Mouse (Mus musculus) CH12.LX (cell line): ENCODE measurements around the gene Dkk3. TPM values are rescaled to one million over a fixed set of nuclear protein-coding genes. Genes with fewer than 3 reads are reported as not detected.

ENCODE experiments used
- DNase-seq: peaks from one replicate; pipeline ENCODE4 v3.0.0-alpha.2; 2013; ENCODE audit errors: extremely low read depth
- H3K27ac ChIP-seq: 2 replicates; pipeline ENCODE4 v1.5.1; 2012; ENCODE audit warnings: low read depth, mild to moderate bottlenecking, control low read depth, moderate library complexity; ENCODE audit not compliant: insufficient read depth
- H3K27me3 ChIP-seq: replicated peaks from 2 replicates; pipeline ENCODE3; 2012; ENCODE audit warnings: inconsistent platforms
- H3K36me3 ChIP-seq, 2 experiments: replicated peaks in 1 of 2; 2 replicates each; pipeline versions ENCODE3 to v1.6.1; 2012; ENCODE audit warnings: inconsistent platforms in 1 of 2, low read length in 1 of 2, mild to moderate bottlenecking in 1 of 2, mixed read lengths in 1 of 2, moderate library complexity in 1 of 2; ENCODE audit not compliant: control insufficient read depth in 1 of 2, insufficient read depth in 1 of 2
- H3K4me1 ChIP-seq, 2 experiments: 2 replicates each; pipeline ENCODE4 v1.6.1; 2012; ENCODE audit warnings: inconsistent platforms in 1 of 2, moderate library complexity in 1 of 2; ENCODE audit not compliant: insufficient read depth in 2 of 2, control insufficient read depth in 1 of 2
- H3K4me2 ChIP-seq: 2 replicates; pipeline ENCODE4 v1.6.1; 2012; ENCODE audit warnings: low read depth, mild to moderate bottlenecking, control low read depth; ENCODE audit not compliant: poor library complexity, insufficient read depth, severe bottlenecking
- H3K4me3 ChIP-seq, 3 experiments: fragments of 150-350 bp in 1 of 3; sonication (generic) in 1 of 3; replicated peaks in 1 of 3; 2 replicates each; pipeline versions ENCODE3 to v1.5.1; 2011 to 2012; ENCODE audit warnings: low read depth in 2 of 3, low read length in 2 of 3, mild to moderate bottlenecking in 2 of 3, moderate library complexity in 2 of 3, control low read depth in 1 of 3, improper control_type of control experiment in 1 of 3, inconsistent platforms in 1 of 3, mixed read lengths in 1 of 3; ENCODE audit not compliant: poor library complexity in 1 of 3
- H3K79me2 ChIP-seq: replicated peaks from 2 replicates; pipeline ENCODE4 v1.6.1; 2012; ENCODE audit warnings: mild to moderate bottlenecking, moderate library complexity; ENCODE audit not compliant: control insufficient read depth, poor library complexity, insufficient read depth, severe bottlenecking; ENCODE audit errors: extremely low read depth
- H3K9ac ChIP-seq: 2 replicates; pipeline ENCODE4 v1.6.1; 2012; ENCODE audit warnings: low read depth, mild to moderate bottlenecking, control low read depth, moderate library complexity; ENCODE audit not compliant: insufficient read depth
- H3K9me3 ChIP-seq: replicated peaks from 2 replicates; pipeline ENCODE3; 2012; ENCODE audit warnings: low read length, inconsistent platforms, mixed read lengths
- BHLHE40 ChIP-seq: IDR thresholded peaks from 2 replicates; pipeline ENCODE4 v1.6.1; 2011; ENCODE audit warnings: mild to moderate bottlenecking, low read depth, low read length, improper control_type of control experiment
- CHD1 ChIP-seq: IDR thresholded peaks from 2 replicates; pipeline ENCODE4 v1.6.1; 2012; ENCODE audit warnings: low read depth, low read length, improper control_type of control experiment, inconsistent platforms
- CHD2 ChIP-seq: IDR thresholded peaks from 2 replicates; pipeline ENCODE4 v1.6.1; 2011; ENCODE audit warnings: low read length, improper control_type of control experiment
- CTCF ChIP-seq, 2 experiments: IDR thresholded peaks in 1 of 2; conservative IDR thresholded peaks in 1 of 2; 2 replicates each; pipeline ENCODE4 v1.5.1; 2011 to 2012; ENCODE audit warnings: low read depth in 2 of 2, low read length in 2 of 2, improper control_type of control experiment in 1 of 2, inconsistent platforms in 1 of 2, mild to moderate bottlenecking in 1 of 2, moderate library complexity in 1 of 2
- E2F4 ChIP-seq: IDR thresholded peaks from 2 replicates; pipeline ENCODE4 v1.6.1; 2011; ENCODE audit warnings: low read depth, low read length, improper control_type of control experiment; ENCODE audit not compliant: insufficient replicate concordance
- ELF1 ChIP-seq: IDR thresholded peaks from 2 replicates; pipeline ENCODE4 v1.6.1; 2014; ENCODE audit warnings: low read depth, mild to moderate bottlenecking, inconsistent platforms, low read length, improper control_type of control experiment
- EP300 ChIP-seq: IDR thresholded peaks from 2 replicates; pipeline ENCODE4 v1.6.1; 2011; ENCODE audit warnings: low read length, improper control_type of control experiment
- ETS1 ChIP-seq: conservative IDR thresholded peaks from 2 replicates; pipeline ENCODE4 v1.6.1; 2012; ENCODE audit warnings: low read depth, mild to moderate bottlenecking, inconsistent platforms, low read length, improper control_type of control experiment, moderate library complexity
- GABPA ChIP-seq: IDR thresholded peaks from 2 replicates; pipeline ENCODE4 v1.6.1; 2012; ENCODE audit warnings: low read depth, low read length, improper control_type of control experiment, inconsistent platforms; ENCODE audit not compliant: insufficient replicate concordance
- HCFC1 ChIP-seq: IDR thresholded peaks from 2 replicates; pipeline ENCODE4 v1.6.1; 2012; ENCODE audit warnings: low read depth, mild to moderate bottlenecking, inconsistent platforms, low read length, improper control_type of control experiment
- IRF4 ChIP-seq: IDR thresholded peaks from 2 replicates; pipeline ENCODE4 v1.6.1; 2014; ENCODE audit warnings: low read depth, mild to moderate bottlenecking, inconsistent platforms, low read length, improper control_type of control experiment
- JUN ChIP-seq: IDR thresholded peaks from 2 replicates; pipeline ENCODE4 v1.6.1; 2011; ENCODE audit warnings: low read depth, mild to moderate bottlenecking, low read length, improper control_type of control experiment, moderate library complexity; ENCODE audit not compliant: insufficient read depth
- JUND ChIP-seq: conservative IDR thresholded peaks from 2 replicates; pipeline ENCODE4 v1.6.1; 2011; ENCODE audit warnings: low read depth, low read length, improper control_type of control experiment
- KAT2A ChIP-seq: IDR thresholded peaks from 2 replicates; pipeline ENCODE4 v1.6.1; 2012; ENCODE audit warnings: low read length, improper control_type of control experiment, inconsistent platforms; ENCODE audit not compliant: insufficient replicate concordance
- MAFK ChIP-seq: IDR thresholded peaks from 2 replicates; pipeline ENCODE4 v1.6.1; 2011; ENCODE audit warnings: low read length, improper control_type of control experiment; ENCODE audit not compliant: insufficient replicate concordance
- MAX ChIP-seq: IDR thresholded peaks from 2 replicates; pipeline ENCODE4 v1.6.1; 2011; ENCODE audit warnings: low read length, improper control_type of control experiment
- MAZ ChIP-seq: IDR thresholded peaks from 2 replicates; pipeline ENCODE4 v1.6.1; 2012; ENCODE audit warnings: low read depth, mild to moderate bottlenecking, inconsistent platforms, low read length, improper control_type of control experiment, moderate library complexity
- MEF2A ChIP-seq: IDR thresholded peaks from 2 replicates; pipeline ENCODE4 v1.6.1; 2014; ENCODE audit warnings: low read depth, mild to moderate bottlenecking, inconsistent platforms, low read length, improper control_type of control experiment, borderline replicate concordance
- MXI1 ChIP-seq: IDR thresholded peaks from 2 replicates; pipeline ENCODE4 v1.6.1; 2011; ENCODE audit warnings: mild to moderate bottlenecking, low read depth, low read length, improper control_type of control experiment
- MYC ChIP-seq: IDR thresholded peaks from 2 replicates; pipeline ENCODE4 v1.6.1; 2011; ENCODE audit warnings: low read depth, mild to moderate bottlenecking, improper control_type of control experiment, low read length
- NELFE ChIP-seq: IDR thresholded peaks from 2 replicates; pipeline ENCODE4 v1.6.1; 2011; ENCODE audit warnings: low read depth, low read length, improper control_type of control experiment
- NRF1 ChIP-seq: IDR thresholded peaks from 2 replicates; pipeline ENCODE4 v1.6.1; 2014; ENCODE audit warnings: low read depth, mild to moderate bottlenecking, inconsistent platforms, low read length, improper control_type of control experiment, moderate library complexity
- PAX5 ChIP-seq: IDR thresholded peaks from 2 replicates; pipeline ENCODE4 v1.6.1; 2012; ENCODE audit warnings: low read length, inconsistent platforms, mixed read lengths
- POLR2A ChIP-seq: IDR thresholded peaks from 2 replicates; pipeline ENCODE4 v1.6.1; 2011; ENCODE audit warnings: low read depth, mild to moderate bottlenecking, improper control_type of control experiment, low read length
- POLR2AphosphoS2 ChIP-seq: IDR thresholded peaks from 2 replicates; pipeline ENCODE4 v1.6.1; 2011; ENCODE audit warnings: low read depth, low read length, improper control_type of control experiment
- RAD21 ChIP-seq: IDR thresholded peaks from 2 replicates; pipeline ENCODE4 v1.6.1; 2011; ENCODE audit warnings: low read depth, mild to moderate bottlenecking, low read length, improper control_type of control experiment, moderate library complexity
- RCOR1 ChIP-seq: conservative IDR thresholded peaks from 2 replicates; pipeline ENCODE4 v1.6.1; 2012; ENCODE audit warnings: low read depth, mild to moderate bottlenecking, inconsistent platforms, low read length, improper control_type of control experiment
- SIN3A ChIP-seq: IDR thresholded peaks from 2 replicates; pipeline ENCODE4 v1.6.1; 2012; ENCODE audit warnings: low read length, improper control_type of control experiment, inconsistent platforms
- SMC3 ChIP-seq: IDR thresholded peaks from 2 replicates; pipeline ENCODE4 v1.6.1; 2011; ENCODE audit warnings: low read depth, low read length, improper control_type of control experiment
- TBP ChIP-seq: conservative IDR thresholded peaks from 2 replicates; pipeline ENCODE4 v1.6.1; 2011; ENCODE audit warnings: low read depth, low read length, improper control_type of control experiment
- TCF12 ChIP-seq: IDR thresholded peaks from 2 replicates; pipeline ENCODE4 v1.6.1; 2014; ENCODE audit warnings: low read depth, mild to moderate bottlenecking, inconsistent platforms, low read length, improper control_type of control experiment
- UBTF ChIP-seq: IDR thresholded peaks from 2 replicates; pipeline ENCODE4 v1.6.1; 2012; ENCODE audit warnings: low read depth, mild to moderate bottlenecking, inconsistent platforms, low read length, improper control_type of control experiment, moderate library complexity
- USF1 ChIP-seq: IDR thresholded peaks from 2 replicates; pipeline ENCODE4 v1.6.1; 2014; ENCODE audit warnings: low read depth, mild to moderate bottlenecking, inconsistent platforms, low read length, improper control_type of control experiment
- USF2 ChIP-seq: conservative IDR thresholded peaks from 2 replicates; pipeline ENCODE4 v1.6.1; 2011; ENCODE audit warnings: low read depth, low read length, improper control_type of control experiment
- ZC3H11A ChIP-seq: IDR thresholded peaks from 2 replicates; pipeline ENCODE4 v1.6.1; 2012; ENCODE audit warnings: low read depth, mild to moderate bottlenecking, inconsistent platforms, low read length, improper control_type of control experiment
- ZKSCAN1 ChIP-seq: IDR thresholded peaks from 2 replicates; pipeline ENCODE4 v1.6.1; 2012; ENCODE audit warnings: low read depth, inconsistent platforms, low read length, improper control_type of control experiment, borderline replicate concordance
- ZMIZ1 ChIP-seq: IDR thresholded peaks from 2 replicates; pipeline ENCODE4 v1.6.1; 2012; ENCODE audit warnings: low read depth, mild to moderate bottlenecking, inconsistent platforms, low read length, improper control_type of control experiment
- ZNF384 ChIP-seq: IDR thresholded peaks from 2 replicates; pipeline ENCODE4 v1.6.1; 2012; ENCODE audit warnings: low read depth, low read length, improper control_type of control experiment, inconsistent platforms
- dilution Hi-C: fragments of 300-500 bp; cut with MboI; formaldehyde crosslinking; loops from 2 replicates; pipeline ENCODE4 v1.14.3; 2020; ENCODE audit warnings: low sequenced_read_pairs; ENCODE audit not compliant: extremely low pct_unique_long_range_greater_than_20kb, extremely low pct_ligation_motif_present
- in situ Hi-C: fragments of 300-500 bp; cut with MboI; formaldehyde crosslinking; loops from 3 replicates; pipeline ENCODE4 v1.14.3; 2019; ENCODE audit warnings: low sequenced_read_pairs, low pct_ligation_motif_present, low pct_unique_long_range_greater_than_20kb, mixed read lengths
- polyA plus RNA-seq: library from polyadenylated mRNA; unstranded; fragments of >175 nt; gene quantifications from 2 replicates; pipeline ENCODE4 v1.2.1, GENCODE M21; 2012; ENCODE audit warnings: low read depth; ENCODE audit not compliant: insufficient read length
- total RNA-seq, 2 experiments: library from RNA; depleted of rRNA; stranded (reverse); fragments of 300-350 nt in 1 of 2; fragments of >200 nt in 1 of 2; gene quantifications; 2 replicates each; pipeline ENCODE4 v1.2.3; 2012 to 2014

The Dkk3 gene
- total and polyA plus RNA-seq, 3 experiments, result 0.38 to 0.55 (median 0.54) TPM

DNA sequence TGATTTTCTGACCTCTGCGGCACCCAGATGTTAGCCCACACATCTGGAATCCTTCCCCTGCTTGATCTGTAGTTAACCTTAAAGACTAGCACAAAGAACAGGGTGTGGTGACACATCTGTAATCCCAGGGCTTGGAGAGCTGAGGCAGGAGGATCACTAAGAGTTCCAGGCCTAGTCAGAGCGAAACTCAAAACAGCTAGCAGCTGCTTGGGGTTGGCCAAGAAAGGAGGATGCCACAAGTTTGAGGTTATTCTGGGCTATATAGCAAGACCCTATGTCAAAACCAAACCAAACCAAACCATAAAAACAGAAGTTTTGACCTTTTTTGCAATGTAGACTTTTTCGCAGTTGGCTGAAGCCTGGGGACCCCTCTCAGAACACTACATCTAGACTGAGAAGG is 28.2 kb downstream of the Dkk3 start (continued):
- TF ChIP-seq MEF2A (peak; percentile 94), SIN3A (no peak), USF2 (no peak), SMC3 (no peak)

DNA sequence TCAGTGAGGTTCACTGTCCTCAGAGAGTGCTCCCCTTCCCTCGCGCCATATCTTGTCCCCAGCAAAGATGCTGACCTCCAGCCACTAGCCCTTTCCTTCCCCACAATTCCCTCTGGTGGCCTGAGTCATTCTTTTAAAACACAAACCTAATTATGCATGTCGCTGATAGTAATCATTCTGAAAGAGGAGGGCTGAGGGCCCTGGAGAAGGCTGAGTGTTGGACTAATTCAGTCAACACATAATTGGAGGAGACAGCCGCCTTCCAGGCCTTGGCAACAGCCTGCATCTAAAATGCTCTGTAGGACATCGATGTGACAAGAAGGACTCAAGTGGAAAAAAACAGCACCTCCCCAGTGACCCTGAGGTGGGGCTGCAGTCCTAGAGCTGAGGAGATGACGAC is 29.0 kb downstream of the Dkk3 start:
- no peaks in the 10 kb centered on the region for H3K27me3 ChIP-seq
- DNase-seq, result peak; percentile 59
- no peak overlapping the region for H3K4me3 ChIP-seq
- H3K9ac ChIP-seq, result no peak overlapping the region
- H3K36me3 ChIP-seq, result no peaks in the 10 kb centered on the region
- H3K27ac ChIP-seq, result peak overlapping the region; percentile 9; the same call in 1 of the 2 replicates
- no peaks in the 10 kb centered on the region for H3K9me3 ChIP-seq
- H3K79me2 ChIP-seq, result no peaks in the 10 kb centered on the region
- dilution Hi-C loops (no loop called here), in situ Hi-C loops (no loop called here)
- peak overlapping the region; percentile 2; the same call in 1 of the 2 replicates for H3K4me2 ChIP-seq
- peaks cover 20 to 57% of the 10 kb centered on the region in 2 experiments for H3K4me1 ChIP-seq
- TF ChIP-seq E2F4, result no peak
- TF ChIP-seq BHLHE40, result 0 out of 2 replicates have a peak, but pooled peaks have one; percentile 6
- TF ChIP-seq POLR2A, result no peak
- no peak for TF ChIP-seq ZKSCAN1
- no peak for TF ChIP-seq USF2
- peak; percentile 46; the same call in 1 of the 2 replicates for TF ChIP-seq EP300
- peak; percentile 33; the same call in 1 of the 2 replicates for TF ChIP-seq MEF2A
- TF ChIP-seq HCFC1, result no peak
- TF ChIP-seq GABPA, result no peak
- TF ChIP-seq MAFK, result peak; percentile 59; the same call in 1 of the 2 replicates
- TF ChIP-seq TBP, result no peak
- peak; percentile 40; the same call in 1 of the 2 replicates for TF ChIP-seq SIN3A
- no peak for TF ChIP-seq NELFE
- TF ChIP-seq CTCF (conservative IDR thresholded peaks at IDR 0.05 in 1 of 2, IDR thresholded peaks at IDR 0.05 in 1 of 2; ENCODE audit: low read depth in 2 of 2, low read length in 2 of 2), result no peak
- no peak for TF ChIP-seq CHD2
- no peak for TF ChIP-seq MXI1
- no peak for TF ChIP-seq ZNF384
- TF ChIP-seq NRF1, result no peak
- no peak for TF ChIP-seq KAT2A
- no peak for TF ChIP-seq RAD21
- TF ChIP-seq JUND, result peak; percentile 40; the same call in 1 of the 2 replicates
- TF ChIP-seq MAZ, result no peak
- 0 out of 2 replicates have a peak, but pooled peaks have one; percentile 23 for TF ChIP-seq TCF12
- peak; percentile 46 for TF ChIP-seq ETS1
- TF ChIP-seq JUN, result no peak; the same call in 1 of the 2 replicates
- no peak for TF ChIP-seq MAX
- no peak for TF ChIP-seq UBTF
- no peak for TF ChIP-seq USF1
- TF ChIP-seq ZMIZ1, result no peak
- no peak for TF ChIP-seq CHD1
- TF ChIP-seq MYC, result no peak
- TF ChIP-seq ZC3H11A, result no peak
- no peak for TF ChIP-seq ELF1
- no peak for TF ChIP-seq PAX5
- TF ChIP-seq POLR2AphosphoS2, result no peak
- TF ChIP-seq RCOR1, result 0 out of 2 replicates have a peak, but pooled peaks have one; percentile 42
- peak; percentile 60 for TF ChIP-seq IRF4
